Mouse (Mus musculus): ENCODE measurements at regions not wholly inside any gene's neighbourhood (a gene's known extent, or its start where the extent isn't known, plus 50 kb on each side); places are given as distances from the start of the nearest gene placed in this dataset.

GRCm38 (mm10) chr7:51722420-51722819 lies 100.6 kb downstream of the Slc17a6 start:
- Histone ChIP-seq H3K27me3 (ENCODE audit: insufficient read depth, low read length) (no peaks in the 10 kb centered on the region), H3K4me2 (ENCODE audit: low read depth, low read length, poor library complexity, severe bottlenecking) (no peak overlapping the region), H3K4me1 (ENCODE audit: insufficient read depth, low read length) (no peaks in the 10 kb centered on the region), H3K36me3 (ENCODE audit: insufficient read depth, low read length) (no peaks in the 10 kb centered on the region), H3K9ac (replicated peaks; ENCODE audit: low read length, poor library complexity, severe bottlenecking) (no peak overlapping the region), H3K9me3 (ENCODE audit: low read length) (no peaks in the 10 kb centered on the region), H3K27ac (ENCODE audit: low read depth, low read length) (no peak overlapping the region), H3K4me3 (ENCODE audit: low read depth, low read length) (no peak overlapping the region)
- ATAC-seq (ENCODE audit: low FRiP score) (no peak), DNase-seq (ENCODE audit: low spot score) (no peak)
- 77% methylated on average over 5 of the region's 5 CpGs for WGBS
- TF ChIP-seq CTCF (IDR thresholded peaks at IDR 0.05) = no peak

GRCm38 (mm10) chr7:51723955-51724354 lies 102.1 kb downstream of the Slc17a6 start:
- Histone ChIP-seq H3K27ac (ENCODE audit: low read depth, low read length) (no peak overlapping the region), H3K4me3 (ENCODE audit: low read depth, low read length) (no peak overlapping the region), H3K4me2 (ENCODE audit: low read depth, low read length, poor library complexity, severe bottlenecking) (no peak overlapping the region), H3K9ac (replicated peaks; ENCODE audit: low read length, poor library complexity, severe bottlenecking) (no peak overlapping the region), H3K4me1 (ENCODE audit: insufficient read depth, low read length) (no peaks in the 10 kb centered on the region), H3K27me3 (ENCODE audit: insufficient read depth, low read length) (no peaks in the 10 kb centered on the region), H3K36me3 (ENCODE audit: insufficient read depth, low read length) (no peaks in the 10 kb centered on the region), H3K9me3 (ENCODE audit: low read length) (no peaks in the 10 kb centered on the region)
- no peak for TF ChIP-seq CTCF (IDR thresholded peaks at IDR 0.05)
- DNase-seq (ENCODE audit: low spot score) (no peak), ATAC-seq (ENCODE audit: low FRiP score) (no peak)
- WGBS = 84% methylated on average over 5 of the region's 5 CpGs

GRCm38 (mm10) chr7:51736285-51736684 lies 114.5 kb downstream of the Slc17a6 start:
- H3K4me2 ChIP-seq (ENCODE audit: low read depth, low read length, poor library complexity, severe bottlenecking) = no peak overlapping the region
- DNase-seq (ENCODE audit: low spot score) (no peak), ATAC-seq (ENCODE audit: low FRiP score) (no peak)
- H3K27ac ChIP-seq (ENCODE audit: low read depth, low read length) = peak overlapping the region; percentile 58
- H3K36me3 ChIP-seq (ENCODE audit: insufficient read depth, low read length) = no peaks in the 10 kb centered on the region
- no peaks in the 10 kb centered on the region for H3K27me3 ChIP-seq (ENCODE audit: insufficient read depth, low read length)
- H3K9me3 ChIP-seq (ENCODE audit: low read length) = no peaks in the 10 kb centered on the region
- H3K9ac ChIP-seq (replicated peaks; ENCODE audit: low read length, poor library complexity, severe bottlenecking) = no peak overlapping the region
- WGBS = 27% methylated on average over 2 of the region's 2 CpGs
- no peaks in the 10 kb centered on the region for H3K4me1 ChIP-seq (ENCODE audit: insufficient read depth, low read length)
- TF ChIP-seq CTCF (IDR thresholded peaks at IDR 0.05) = no peak
- no peak overlapping the region for H3K4me3 ChIP-seq (ENCODE audit: low read depth, low read length)

GRCm38 (mm10) chr7:51739590-51739989 lies 117.8 kb downstream of the Slc17a6 start:
- Histone ChIP-seq H3K27me3 (ENCODE audit: insufficient read depth, low read length) (no peaks in the 10 kb centered on the region), H3K27ac (ENCODE audit: low read depth, low read length) (no peak overlapping the region), H3K4me2 (ENCODE audit: low read depth, low read length, poor library complexity, severe bottlenecking) (no peak overlapping the region), H3K9ac (replicated peaks; ENCODE audit: low read length, poor library complexity, severe bottlenecking) (no peak overlapping the region), H3K9me3 (ENCODE audit: low read length) (no peaks in the 10 kb centered on the region), H3K4me1 (ENCODE audit: insufficient read depth, low read length) (no peaks in the 10 kb centered on the region), H3K4me3 (ENCODE audit: low read depth, low read length) (no peak overlapping the region), H3K36me3 (ENCODE audit: insufficient read depth, low read length) (no peaks in the 10 kb centered on the region)
- no peak for TF ChIP-seq CTCF (IDR thresholded peaks at IDR 0.05)
- ATAC-seq (ENCODE audit: low FRiP score) = no peak
- DNase-seq (ENCODE audit: low spot score) = no peak
- 29% methylated on average over 5 of the region's 5 CpGs for WGBS

GRCm38 (mm10) chr7:51740928-51741327 lies 119.1 kb downstream of the Slc17a6 start:
- no peak for TF ChIP-seq CTCF (IDR thresholded peaks at IDR 0.05)
- no peaks in the 10 kb centered on the region for H3K36me3 ChIP-seq (ENCODE audit: insufficient read depth, low read length)
- no peak overlapping the region for H3K4me2 ChIP-seq (ENCODE audit: low read depth, low read length, poor library complexity, severe bottlenecking)
- no peaks in the 10 kb centered on the region for H3K4me1 ChIP-seq (ENCODE audit: insufficient read depth, low read length)
- no peak overlapping the region for H3K9ac ChIP-seq (replicated peaks; ENCODE audit: low read length, poor library complexity, severe bottlenecking)
- H3K9me3 ChIP-seq (ENCODE audit: low read length) = no peaks in the 10 kb centered on the region
- no peak overlapping the region for H3K4me3 ChIP-seq (ENCODE audit: low read depth, low read length)
- ATAC-seq (ENCODE audit: low FRiP score) = peak; percentile 38; the same call in 1 of the 2 replicates
- H3K27ac ChIP-seq (ENCODE audit: low read depth, low read length) = no peak overlapping the region
- 90% methylated on average over 5 of the region's 5 CpGs for WGBS
- DNase-seq (ENCODE audit: low spot score) = no peak
- H3K27me3 ChIP-seq (ENCODE audit: insufficient read depth, low read length) = no peaks in the 10 kb centered on the region

GRCm38 (mm10) chr7:51742720-51743119 lies 119.1 kb upstream of the Gas2 start:
- H3K9ac ChIP-seq (replicated peaks; ENCODE audit: low read length, poor library complexity, severe bottlenecking) = no peak overlapping the region
- no peaks in the 10 kb centered on the region for H3K36me3 ChIP-seq (ENCODE audit: insufficient read depth, low read length)
- ATAC-seq (ENCODE audit: low FRiP score) (no peak), DNase-seq (ENCODE audit: low spot score) (no peak)
- no peak overlapping the region for H3K4me2 ChIP-seq (ENCODE audit: low read depth, low read length, poor library complexity, severe bottlenecking)
- 0 out of 2 replicates have a peak overlapping the region, but pooled peaks have one; percentile 14 for H3K27ac ChIP-seq (ENCODE audit: low read depth, low read length)
- H3K27me3 ChIP-seq (ENCODE audit: insufficient read depth, low read length) = no peaks in the 10 kb centered on the region
- WGBS = 57% methylated on average over 2 of the region's 2 CpGs
- H3K4me3 ChIP-seq (ENCODE audit: low read depth, low read length) = no peak overlapping the region
- TF ChIP-seq CTCF (IDR thresholded peaks at IDR 0.05) = no peak
- H3K9me3 ChIP-seq (ENCODE audit: low read length) = no peaks in the 10 kb centered on the region
- H3K4me1 ChIP-seq (ENCODE audit: insufficient read depth, low read length) = no peaks in the 10 kb centered on the region

All from midbrain, postnatal 0 days (tissue).